In genomic region chr2:30418259-30418658, GRCm38 (mm10) we compare ENCODE assay signal across 9 mouse cellular contexts. TPM values are rescaled to one million over a fixed set of nuclear protein-coding genes. Genes with fewer than 3 reads are reported as not detected.
DNase-seq lines count a peak whose midpoint lies in the region; ATAC-seq and TF ChIP-seq lines count a peak whose summit lies in the region.
"Had no signal": no experiment of that assay in that cellular context is flagged by ENCODE, and none has a peak within 500 bp of the region (broad histone marks: within the 10 kb centered on the region; RNA-seq: fewer than 3 reads in every experiment).

No protein-coding gene starts in this region.

- DNase-seq in heart, postnatal 25 days (ENCODE audit: low spot score): no peak
- no peak for DNase-seq in ES-E14 (ENCODE audit: low read depth, low spot score)
- no peak for DNase-seq in adrenal gland, adult 18-20 months (ENCODE audit: low spot score in 2 of 2)
- no peak for DNase-seq in layer of hippocampus, postnatal 10 days (ENCODE audit: low spot score in 2 of 2)
- DNase-seq: gastrocnemius, postnatal 25 days had no signal

- 79% methylated on average over 6 of the region's 6 CpGs for WGBS in heart, embryonic 13.5 days
- WGBS in forebrain, embryonic 13.5 days: 77% methylated on average over 6 of the region's 6 CpGs
- WGBS in liver, embryonic 15.5 days (ENCODE audit: insufficient replicate concordance): 65% methylated on average over 6 of the region's 6 CpGs

- H3K27ac ChIP-seq in heart, embryonic 13.5 days (replicated peaks): peak overlapping the region; percentile 82; the same call in 1 of the 2 replicates
- H3K27ac ChIP-seq in ES-E14 (ENCODE audit: insufficient read depth, low read depth, low read length, poor library complexity, severe bottlenecking): no peak overlapping the region
- H3K27ac ChIP-seq in forebrain, embryonic 13.5 days: no peak overlapping the region
- H3K27ac ChIP-seq in liver, embryonic 15.5 days (replicated peaks): peak overlapping the region; percentile 96

- H3K4me2 ChIP-seq in heart, embryonic 13.5 days: peak overlapping the region; percentile 74
- H3K4me2 ChIP-seq in forebrain, embryonic 13.5 days: peak overlapping the region; percentile 22; the same call in 1 of the 2 replicates
- peak overlapping the region; percentile 89 for H3K4me2 ChIP-seq in liver, embryonic 15.5 days

- H3K36me3 ChIP-seq in heart, embryonic 13.5 days: peaks cover 6% of the 10 kb centered on the region; the same call in 1 of the 2 replicates
- peaks cover 2% of the 10 kb centered on the region for H3K36me3 ChIP-seq in ES-E14 (ENCODE audit: control insufficient read depth, insufficient read depth, low read length, poor library complexity, severe bottlenecking)
- peaks cover 6% of the 10 kb centered on the region; the same call in 1 of the 2 replicates for H3K36me3 ChIP-seq in forebrain, embryonic 13.5 days (ENCODE audit: poor library complexity, severe bottlenecking)
- H3K36me3 ChIP-seq in liver, embryonic 15.5 days (replicated peaks): peaks cover 24% of the 10 kb centered on the region

- no peak for ATAC-seq in heart, embryonic 13.5 days (ENCODE audit: extremely low read depth, insufficient number of reproducible peaks, low FRiP score, low TSS enrichment)
- ATAC-seq in forebrain, embryonic 13.5 days: no peak
- no peak for ATAC-seq in liver, embryonic 15.5 days (ENCODE audit: insufficient read depth)
- no peak for ATAC-seq in granulocyte monocyte progenitor cell, adult 5-6 weeks (replicated peaks; ENCODE audit: poor library complexity, severe bottlenecking)

- no peaks in the 10 kb centered on the region for H3K9me3 ChIP-seq in heart, embryonic 13.5 days
- H3K9me3 ChIP-seq in ES-E14 (ENCODE audit: control insufficient read depth, insufficient read depth, low read depth, low read length): no peaks in the 10 kb centered on the region
- no peaks in the 10 kb centered on the region for H3K9me3 ChIP-seq in forebrain, embryonic 13.5 days (replicated peaks)
- H3K9me3 ChIP-seq in liver, embryonic 15.5 days (replicated peaks): no peaks in the 10 kb centered on the region

- H3K4me3 ChIP-seq in heart, embryonic 13.5 days: peak overlapping the region; percentile 9; the same call in 1 of the 2 replicates
- no peak overlapping the region for H3K4me3 ChIP-seq in ES-E14 (ENCODE audit: insufficient read depth in 1 of 2, low read depth in 1 of 2, low read length in 2 of 2, poor library complexity in 1 of 2, severe bottlenecking in 1 of 2)
- H3K4me3 ChIP-seq in forebrain, embryonic 13.5 days: no peak overlapping the region
- H3K4me3 ChIP-seq in liver, embryonic 15.5 days (replicated peaks): peak overlapping the region; percentile 100

- H3K4me1 ChIP-seq in heart, embryonic 13.5 days: peaks cover 50% of the 10 kb centered on the region
- peaks cover 0 to 10% of the 10 kb centered on the region in 2 experiments; a peak in 3 of 4 replicates for H3K4me1 ChIP-seq in ES-E14 (ENCODE audit: control insufficient read depth in 2 of 2, insufficient read depth in 2 of 2, low read length in 2 of 2, poor library complexity in 1 of 2)
- H3K4me1 ChIP-seq in forebrain, embryonic 13.5 days: peaks cover 48% of the 10 kb centered on the region
- H3K4me1 ChIP-seq in liver, embryonic 15.5 days (replicated peaks): peaks cover 65% of the 10 kb centered on the region

- in situ Hi-C loops in ES-E14 (cut with MboI; ENCODE audit: low sequenced_read_pairs in 2 of 2, unreplicated experiment in 2 of 2): no loop called here

- no peaks in the 10 kb centered on the region for H3K27me3 ChIP-seq in heart, embryonic 13.5 days (replicated peaks)
- no peaks in the 10 kb centered on the region for H3K27me3 ChIP-seq in forebrain, embryonic 13.5 days
- H3K27me3 ChIP-seq in liver, embryonic 15.5 days: no peaks in the 10 kb centered on the region

- H3K9ac ChIP-seq in heart, embryonic 13.5 days: peak overlapping the region; percentile 95
- H3K9ac ChIP-seq in ES-E14 (ENCODE audit: insufficient read depth, low read depth, low read length, poor library complexity, severe bottlenecking): peak overlapping the region; percentile 24; the same call in 1 of the 2 replicates
- peak overlapping the region; percentile 51 for H3K9ac ChIP-seq in forebrain, embryonic 13.5 days
- H3K9ac ChIP-seq in liver, embryonic 15.5 days: peak overlapping the region; percentile 100

- intact Hi-C loops in heart, postnatal 25 days (cut with DNase I): no loop called here

TF ChIP-seq in ES-E14, 5 proteins besides CTCF, POLR2A, EP300 and RAD21:
- TF ChIP-seq ZNF384 (IDR thresholded peaks at IDR 0.05; ENCODE audit: low read depth, low read length): no peak
- no peak for TF ChIP-seq MAFK (IDR thresholded peaks at IDR 0.05; ENCODE audit: insufficient read depth, low read depth, low read length)
- TF ChIP-seq CHD2 (IDR thresholded peaks at IDR 0.05; ENCODE audit: low read depth, low read length): no peak
- no peak for TF ChIP-seq ZC3H11A (IDR thresholded peaks at IDR 0.05; ENCODE audit: borderline replicate concordance, low read depth, low read length)
- no peak for TF ChIP-seq HCFC1 (IDR thresholded peaks at IDR 0.05; ENCODE audit: borderline replicate concordance, insufficient read depth, low read length)

RNA-seq across cellular contexts. Expression of gene Ptpa, which starts 2.4 kb away (rescaled TPM):
- 100.0 and 109 TPM in 2 replicates for polyA plus RNA-seq in heart, embryonic 13.5 days (2015; fragmentation: Nextera tagmentation; extraction: Ambion mirVana)
- total RNA-seq in heart, postnatal 25 days (2021): 10 to 100 TPM; 91.2 to 92.3 TPM
- total RNA-seq in ES-E14 (2012; rRNA removed): 97.9 and 103 TPM in 2 replicates
- polyA plus RNA-seq in forebrain, embryonic 13.5 days (2015; fragmentation: Nextera tagmentation; extraction: Ambion mirVana): 126 and 141 TPM in 2 replicates
- polyA plus RNA-seq in liver, embryonic 15.5 days (2015; fragmentation: Nextera tagmentation; extraction: Ambion mirVana): 129 and 141 TPM in 2 replicates
- 100 to 1,000 TPM; 134 to 138 TPM for total RNA-seq in adrenal gland, adult 18-20 months (2021)
- total RNA-seq in layer of hippocampus, postnatal 10 days (2021): 100 to 1,000 TPM; 144 to 159 TPM
- 127 and 167 TPM in 2 replicates for total RNA-seq in granulocyte monocyte progenitor cell, adult 5-6 weeks (2014; fragmentation: Nextera tagmentation)
- total RNA-seq in granulocyte monocyte progenitor cell, adult 5-6 weeks (2017): 58.5 and 61.0 TPM in 2 replicates

RNA-seq across cellular contexts. Expression of gene Crat, which starts 2.6 kb away (rescaled TPM):
- polyA plus RNA-seq in heart, embryonic 13.5 days (2015; fragmentation: Nextera tagmentation; extraction: Ambion mirVana): 74.5 and 76.8 TPM in 2 replicates
- total RNA-seq in heart, postnatal 25 days (2021): 100 to 1,000 TPM; 433 to 486 TPM
- 5.3 and 5.8 TPM in 2 replicates for total RNA-seq in ES-E14 (2012; rRNA removed)
- polyA plus RNA-seq in forebrain, embryonic 13.5 days (2015; fragmentation: Nextera tagmentation; extraction: Ambion mirVana): 16.3 and 21.0 TPM in 2 replicates
- 24.3 and 29.0 TPM in 2 replicates for polyA plus RNA-seq in liver, embryonic 15.5 days (2015; fragmentation: Nextera tagmentation; extraction: Ambion mirVana)
- total RNA-seq in adrenal gland, adult 18-20 months (2021): 100 to 1,000 TPM; 175 to 243 TPM
- total RNA-seq in layer of hippocampus, postnatal 10 days (2021): 10 to 100 TPM; 39.0 to 41.9 TPM
- total RNA-seq in granulocyte monocyte progenitor cell, adult 5-6 weeks (2014; fragmentation: Nextera tagmentation): 18.1 and 35.3 TPM in 2 replicates
- 7.1 and 14.7 TPM in 2 replicates for total RNA-seq in granulocyte monocyte progenitor cell, adult 5-6 weeks (2017)

RNA-seq across cellular contexts. Expression of gene Dolpp1, which starts 26.2 kb away (rescaled TPM):
- polyA plus RNA-seq in heart, embryonic 13.5 days (2015; fragmentation: Nextera tagmentation; extraction: Ambion mirVana): 18.8 and 23.2 TPM in 2 replicates
- 10 to 100 TPM in 1 of 2 experiments, 1 to 10 TPM in 1; 8.3 to 10.4 TPM for total RNA-seq in heart, postnatal 25 days (2021)
- total RNA-seq in ES-E14 (2012; rRNA removed): 55.6 and 87.0 TPM in 2 replicates
- 53.0 and 56.7 TPM in 2 replicates for polyA plus RNA-seq in forebrain, embryonic 13.5 days (2015; fragmentation: Nextera tagmentation; extraction: Ambion mirVana)
- polyA plus RNA-seq in liver, embryonic 15.5 days (2015; fragmentation: Nextera tagmentation; extraction: Ambion mirVana): 16.6 and 19.1 TPM in 2 replicates
- 10 to 100 TPM; 13.2 to 15.2 TPM for total RNA-seq in adrenal gland, adult 18-20 months (2021)
- 10 to 100 TPM; 31.7 to 37.4 TPM for total RNA-seq in layer of hippocampus, postnatal 10 days (2021)
- 13.4 and 17.5 TPM in 2 replicates for total RNA-seq in granulocyte monocyte progenitor cell, adult 5-6 weeks (2014; fragmentation: Nextera tagmentation)
- total RNA-seq in granulocyte monocyte progenitor cell, adult 5-6 weeks (2017): 19.1 and 29.6 TPM in 2 replicates

RNA-seq across cellular contexts. Expression of gene Miga2, which starts 54.2 kb away (rescaled TPM):
- 28.9 and 31.4 TPM in 2 replicates for polyA plus RNA-seq in heart, embryonic 13.5 days (2015; fragmentation: Nextera tagmentation; extraction: Ambion mirVana)
- 10 to 100 TPM; 68.5 to 74.0 TPM for total RNA-seq in heart, postnatal 25 days (2021)
- 46.0 and 57.4 TPM in 2 replicates for total RNA-seq in ES-E14 (2012; rRNA removed)
- polyA plus RNA-seq in forebrain, embryonic 13.5 days (2015; fragmentation: Nextera tagmentation; extraction: Ambion mirVana): 22.4 and 23.5 TPM in 2 replicates
- 7.5 and 7.7 TPM in 2 replicates for polyA plus RNA-seq in liver, embryonic 15.5 days (2015; fragmentation: Nextera tagmentation; extraction: Ambion mirVana)
- total RNA-seq in adrenal gland, adult 18-20 months (2021): 100 to 1,000 TPM in 1 of 2 experiments, 10 to 100 TPM in 1; 83.1 to 102 TPM
- total RNA-seq in layer of hippocampus, postnatal 10 days (2021): 100 to 1,000 TPM; 101 to 112 TPM
- total RNA-seq in granulocyte monocyte progenitor cell, adult 5-6 weeks (2014; fragmentation: Nextera tagmentation): 6.8 and 13.5 TPM in 2 replicates
- 7.0 and 7.3 TPM in 2 replicates for total RNA-seq in granulocyte monocyte progenitor cell, adult 5-6 weeks (2017)

RNA-seq across cellular contexts. Expression of gene Ier5l, which starts 55.8 kb away (rescaled TPM):
- polyA plus RNA-seq in heart, embryonic 13.5 days (2015; fragmentation: Nextera tagmentation; extraction: Ambion mirVana): 0.96 and 1.0 TPM in 2 replicates
- total RNA-seq in heart, postnatal 25 days (2021): 1 to 10 TPM; 4.1 to 6.9 TPM
- total RNA-seq in ES-E14 (2012; rRNA removed): 13.3 and 17.7 TPM in 2 replicates
- polyA plus RNA-seq in forebrain, embryonic 13.5 days (2015; fragmentation: Nextera tagmentation; extraction: Ambion mirVana): 1.7 and 2.6 TPM in 2 replicates
- polyA plus RNA-seq in liver, embryonic 15.5 days (2015; fragmentation: Nextera tagmentation; extraction: Ambion mirVana): 0.06 and 0.16 TPM in 2 replicates
- total RNA-seq in adrenal gland, adult 18-20 months (2021): 1 to 10 TPM; 3.1 to 5.1 TPM
- 1 to 10 TPM; 8.0 to 9.6 TPM for total RNA-seq in layer of hippocampus, postnatal 10 days (2021)
- not detected in 2 replicates for total RNA-seq in granulocyte monocyte progenitor cell, adult 5-6 weeks (2014; fragmentation: Nextera tagmentation)
- total RNA-seq in granulocyte monocyte progenitor cell, adult 5-6 weeks (2017): 0.56 and 3.2 TPM in 2 replicates

Comparison
In these comparisons a context has a peak if more than half of its experiments do, and no peak if none do; other contexts are left out.
1. H3K27ac ChIP-seq: peak in heart, embryonic 13.5 days (single experiment) and liver, embryonic 15.5 days (single experiment); none in ES-E14 (single experiment) and forebrain, embryonic 13.5 days (single experiment).
2. H3K4me2 ChIP-seq: peak in every context shown above with its lines; median percentile 89 in liver, embryonic 15.5 days; 74 in heart, embryonic 13.5 days; 22 in forebrain, embryonic 13.5 days.
3. H3K4me3 ChIP-seq: peak in heart, embryonic 13.5 days (single experiment) and liver, embryonic 15.5 days (single experiment); none in ES-E14 (0 of 2) and forebrain, embryonic 13.5 days (single experiment).
4. H3K9ac ChIP-seq: peak in every context shown above with its lines; median percentile 100 in liver, embryonic 15.5 days; 95 in heart, embryonic 13.5 days; 51 in forebrain, embryonic 13.5 days; 24 in ES-E14.
5. RNA of gene Crat, which starts 2.6 kb away (total RNA-seq): 433 to 486 TPM in heart, postnatal 25 days and 175 to 243 TPM in adrenal gland, adult 18-20 months; 39.0 to 41.9 TPM in layer of hippocampus, postnatal 10 days, 7.1 to 35.3 TPM in granulocyte monocyte progenitor cell, adult 5-6 weeks and 5.3 to 5.8 TPM in ES-E14; every median in the first group is over 4 times any median in the second.